Mouse (Mus musculus) kidney, adult 2 months (tissue): Measurements from ENCODE around the gene Sh3gl1.
"Not testable (repeated sequence)": the region's sequence is repeated elsewhere in the genome, so short reads cannot be mapped to it uniquely, and the experiment has no call there.

Experiments used
- CTCF ChIP-seq: fragments of 200-500 bp; conservative IDR thresholded peaks from 2 replicates; pipeline ENCODE4 v1.5.1; 2011; ENCODE audit warnings: low read depth, mild to moderate bottlenecking, control low read depth, low read length, moderate library complexity, mixed read lengths; ENCODE audit not compliant: insufficient read depth, insufficient read length
- POLR2A ChIP-seq: fragments of 200-500 bp; IDR thresholded peaks from one replicate; pipeline ENCODE4 v1.6.1; 2011; ENCODE audit warnings: low read depth, low read length, control low read depth

DNA sequence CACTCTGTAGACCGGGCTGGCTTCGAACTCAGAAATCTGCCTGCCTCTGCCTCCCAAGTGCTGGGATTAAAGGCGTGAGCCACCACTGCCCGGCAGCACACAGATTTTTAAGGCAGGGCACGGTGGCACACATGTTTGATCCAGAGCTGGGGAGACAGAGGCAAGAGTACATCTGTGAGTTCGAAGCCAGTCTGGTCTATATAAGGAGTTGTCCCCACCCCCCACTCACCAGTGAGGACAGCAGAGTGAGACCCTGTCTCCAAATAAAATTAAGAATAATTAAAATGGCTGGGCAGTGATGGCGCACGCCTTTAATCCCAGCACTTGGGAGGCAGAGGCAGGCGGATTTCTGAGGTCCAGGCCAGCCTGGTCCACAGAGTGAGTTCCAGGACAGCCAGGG, 41.9 kb upstream of the Sh3gl1 start:
- not testable (repeated sequence) for TF ChIP-seq POLR2A, CTCF
